Mouse (Mus musculus): ENCODE data around the gene Gm5134.
"Not testable (repeated sequence)": the region's sequence is repeated elsewhere in the genome, so short reads cannot be mapped to it uniquely, and the experiment has no call there.

DNA sequence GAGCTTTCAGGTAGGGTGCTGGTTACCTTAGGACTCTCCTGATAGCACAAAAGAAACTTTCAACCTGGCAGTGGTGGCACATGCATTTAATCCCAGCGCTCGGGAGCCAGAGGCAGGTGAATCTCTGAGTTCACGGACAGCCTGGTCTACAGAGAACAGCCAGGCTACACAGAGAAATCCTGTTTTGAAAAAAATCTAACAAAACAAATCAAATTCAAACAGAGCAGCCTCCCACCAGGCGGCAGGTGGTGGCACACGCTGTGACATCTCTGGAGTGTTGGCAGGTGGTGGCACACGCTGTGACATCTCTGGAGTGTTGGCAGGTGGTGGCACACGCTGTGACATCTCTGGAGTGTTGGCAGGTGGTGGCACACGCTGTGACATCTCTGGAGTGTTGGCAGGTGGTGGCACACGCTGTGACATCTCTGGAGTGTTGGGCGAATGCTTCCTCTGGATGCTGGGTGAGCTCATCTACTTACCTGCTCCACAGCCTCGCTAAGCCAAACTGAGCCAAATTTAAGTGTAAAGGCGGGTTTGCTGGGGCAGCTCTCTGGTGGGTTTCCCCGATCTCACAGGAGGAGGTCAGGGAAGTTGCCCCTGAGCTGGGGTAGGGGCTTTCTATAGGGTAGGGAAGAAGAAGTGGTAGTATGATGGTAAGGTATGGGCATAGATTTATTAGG, 40.4 kb downstream of the Gm5134 start:
- not testable (repeated sequence) for TF ChIP-seq GATA1 (IDR thresholded peaks at IDR 0.05; ENCODE audit: low read depth, low read length); POLR2A (IDR thresholded peaks at IDR 0.05; ENCODE audit: control insufficient read depth in 1 of 2, insufficient read depth in 1 of 2, low read depth in 1 of 2, low read length in 2 of 2, poor library complexity in 1 of 2)
